Mouse (Mus musculus) right cerebral cortex, postnatal 36 days (tissue): ENCODE results near the gene Actn1.

Experiments used
- DNase-seq, 2 experiments: peaks; one replicate each; pipeline ENCODE4 v3.0.0; 2022; ENCODE audit warnings: low spot score in 2 of 2, mixed read lengths in 1 of 2

Gene Actn1

GRCm38 (mm10) chr12:80227835-80228234 lies 32.3 kb downstream of the Actn1 start:
- no peak for DNase-seq

- DNase-seq: no peak
These were observed 34.1 kb downstream of the Actn1 start for GRCm38 (mm10) chr12:80226101-80226500.

GRCm38 (mm10) chr12:80224241-80224731 lies 35.9 kb downstream of the Actn1 start:
- DNase-seq: no peak

- DNase-seq: no peak
These were observed 36.7 kb downstream of the Actn1 start for GRCm38 (mm10) chr12:80223511-80223910.

- no peak for DNase-seq
These were observed 37.7 kb downstream of the Actn1 start for GRCm38 (mm10) chr12:80222473-80222872.

- no peak for DNase-seq
These were observed 39.7 kb downstream of the Actn1 start for GRCm38 (mm10) chr12:80220260-80221038.

GRCm38 (mm10) chr12:80218784-80219183 lies 41.4 kb downstream of the Actn1 start:
- DNase-seq: no peak

- DNase-seq: no peak
These were observed 42.0 kb downstream of the Actn1 start for GRCm38 (mm10) chr12:80218045-80218611.

- no peak for DNase-seq
These were observed 43.1 kb downstream of the Actn1 start for GRCm38 (mm10) chr12:80217049-80217448.

- no peak for DNase-seq
These were observed 43.8 kb downstream of the Actn1 start for GRCm38 (mm10) chr12:80216258-80216881.

- DNase-seq: no peak
These were observed 46.4 kb downstream of the Actn1 start for GRCm38 (mm10) chr12:80213810-80214209.

GRCm38 (mm10) chr12:80213263-80213662 lies 46.9 kb downstream of the Actn1 start:
- DNase-seq: no peak

- no peak for DNase-seq
These were observed 49.2 kb downstream of the Actn1 start for GRCm38 (mm10) chr12:80210791-80211612.

GRCm38 (mm10) chr12:80209914-80210313 lies 50.3 kb downstream of the Actn1 start:
- DNase-seq: no peak

GRCm38 (mm10) chr12:80208126-80208820 lies 51.9 kb downstream of the Actn1 start:
- DNase-seq: no peak

GRCm38 (mm10) chr12:80203284-80203683 lies 56.9 kb downstream of the Actn1 start:
- no peak for DNase-seq

- DNase-seq: no peak
These were observed 60.4 kb downstream of the Actn1 start for GRCm38 (mm10) chr12:80199738-80200137.

- DNase-seq: peak in 1 of 2 experiments; percentile 28
These were observed 61.7 kb downstream of the Actn1 start for GRCm38 (mm10) chr12:80198487-80198886.

- DNase-seq: no peak
These were observed 62.8 kb downstream of the Actn1 start for GRCm38 (mm10) chr12:80197343-80197742.

- DNase-seq: no peak
These were observed 68.4 kb downstream of the Actn1 start for GRCm38 (mm10) chr12:80191806-80192205.

GRCm38 (mm10) chr12:80191371-80191770 lies 68.8 kb downstream of the Actn1 start:
- DNase-seq: no peak
